Mouse (Mus musculus) brain, adult 10 weeks (tissue): ENCODE measurements around the gene Olfr502. TPM values are rescaled to one million over a fixed set of nuclear protein-coding genes. Genes with fewer than 3 reads are reported as not detected.

Source experiments
- polyA plus RNA-seq: library from polyadenylated mRNA; stranded (reverse); fragments of 350-450 nt; fragmentation: Illumina TruSeq; extraction: RNeasy Lipid Tissue Mini Kit (QIAGEN cat#74804); gene quantifications from one replicate; pipeline ENCODE4 v1.2.3, GENCODE M21; 2015; ENCODE audit warnings: low read depth, low replicate concordance

The Olfr502 gene
- polyA plus RNA-seq, result not detected

GRCm38 (mm10) chr7:108524965-108525364 is at the start of gene Olfr502:
Olfr502 (minus strand) TSS chr7:108525065.

GRCm38 (mm10) chr7:108565693-108566092 is 40.8 kb upstream of the Olfr502 start, which contains the start of gene Olfr504:
Olfr504 (minus strand) TSS chr7:108565793.

GRCm38 (mm10) chr7:108544227-108544626 is 19.4 kb upstream of the Olfr502 start, which contains the start of gene Olfr503:
Olfr503 (plus strand) TSS chr7:108544527.

Other genes with a start within 250 kb of the Olfr502 start
- gene Olfr490, start 236.1 kb downstream of the Olfr502 start, polyA plus RNA-seq, result not detected
- gene Olfr491, start 211.6 kb downstream of the Olfr502 start, polyA plus RNA-seq, result not detected
- gene Olfr492, start 201.4 kb downstream of the Olfr502 start, polyA plus RNA-seq, result not detected
- not detected for gene Olfr493, start 178.1 kb downstream of the Olfr502 start, polyA plus RNA-seq
- not detected for gene Olfr494, start 159.7 kb downstream of the Olfr502 start, polyA plus RNA-seq
- gene Olfr495, start 131.9 kb downstream of the Olfr502 start, polyA plus RNA-seq, result not detected
- not detected for gene Olfr497, start 104.6 kb downstream of the Olfr502 start, polyA plus RNA-seq
- not detected for gene Olfr498, start 59.7 kb downstream of the Olfr502 start, polyA plus RNA-seq
- gene Olfr503, start 19.5 kb upstream of the Olfr502 start, polyA plus RNA-seq, result not detected
- not detected for gene Olfr504, start 40.7 kb upstream of the Olfr502 start, polyA plus RNA-seq
- not detected for gene Olfr506, start 85.7 kb upstream of the Olfr502 start, polyA plus RNA-seq
- gene Olfr507, start 96.7 kb upstream of the Olfr502 start, polyA plus RNA-seq, result not detected
- not detected for gene Olfr508, start 104.9 kb upstream of the Olfr502 start, polyA plus RNA-seq
- not detected for gene Olfr509, start 126.8 kb upstream of the Olfr502 start, polyA plus RNA-seq
- not detected for gene Olfr510, start 141.4 kb upstream of the Olfr502 start, polyA plus RNA-seq
- not detected for gene Olfr512, start 188.3 kb upstream of the Olfr502 start, polyA plus RNA-seq
- not detected for gene Olfr513, start 225.9 kb upstream of the Olfr502 start, polyA plus RNA-seq